Mouse (Mus musculus): ENCODE measurements around the gene Foxl1.

The Foxl1 gene

DNA sequence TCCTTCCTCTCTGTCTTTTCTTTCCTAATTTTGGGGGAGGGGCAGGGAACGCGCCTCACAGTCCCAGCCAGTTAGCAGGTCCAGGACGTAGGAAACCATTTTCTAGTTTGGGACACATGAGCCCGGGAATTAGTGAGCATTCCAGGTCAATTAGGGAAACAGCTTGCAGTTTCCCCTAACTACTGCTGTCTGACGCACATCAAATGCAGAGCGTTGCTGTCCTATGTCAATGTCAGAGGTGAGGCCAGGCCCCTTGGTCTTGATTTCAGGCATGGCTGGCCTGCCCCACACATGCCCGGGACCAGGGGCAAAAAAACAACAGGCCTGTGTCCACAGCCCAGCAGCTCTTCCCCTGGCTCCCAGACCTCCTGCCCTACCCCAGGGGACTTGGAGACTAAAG lies 42.4 kb downstream of the Foxl1 start:
- no peak for DNase-seq (ENCODE audit: low read depth)

DNA sequence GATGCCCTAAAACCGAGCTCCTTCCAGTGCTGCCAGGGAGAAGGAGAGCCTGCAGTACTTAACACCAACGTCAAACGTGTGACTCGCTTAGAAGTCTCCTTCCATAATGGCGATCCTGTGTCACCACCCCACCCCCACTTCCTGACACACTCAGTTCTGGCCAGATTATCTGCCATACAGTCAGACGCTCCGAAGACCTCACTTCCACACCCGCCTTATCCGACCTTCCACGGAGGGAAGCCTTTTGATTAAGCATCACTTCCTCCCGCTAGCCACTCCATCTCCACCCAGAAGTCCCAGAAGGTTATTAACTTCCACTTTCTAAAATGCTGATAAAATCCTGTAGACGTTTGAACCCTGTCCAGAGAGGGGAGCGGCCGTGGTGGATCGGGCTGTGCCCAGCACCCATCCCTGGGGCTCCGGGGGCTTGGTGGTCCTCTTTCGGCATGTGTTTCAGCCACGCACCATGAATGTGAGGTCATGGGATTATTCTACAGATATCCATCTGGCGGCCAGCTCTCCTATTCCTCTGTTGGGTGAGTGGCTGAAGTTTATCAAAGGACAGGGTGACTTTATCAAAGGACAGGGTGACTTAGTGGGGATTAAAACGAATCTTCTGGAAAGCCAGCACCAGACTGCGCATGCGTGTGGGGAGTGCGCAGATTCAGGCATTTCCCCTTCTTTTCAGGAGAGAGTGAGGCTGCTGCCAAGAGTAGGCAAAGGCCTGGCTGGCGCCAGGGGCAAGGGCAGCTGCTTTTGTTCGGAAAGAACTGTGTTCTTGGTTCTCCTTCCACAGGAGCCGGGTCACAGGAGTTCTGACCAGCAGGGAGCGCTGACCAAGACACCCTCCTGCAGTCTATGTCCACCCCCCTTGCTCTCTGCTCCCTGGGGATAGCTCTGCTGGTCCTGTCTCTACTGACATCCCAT lies 43.1 kb downstream of the Foxl1 start:
- no peak for DNase-seq (ENCODE audit: low read depth)

DNA sequence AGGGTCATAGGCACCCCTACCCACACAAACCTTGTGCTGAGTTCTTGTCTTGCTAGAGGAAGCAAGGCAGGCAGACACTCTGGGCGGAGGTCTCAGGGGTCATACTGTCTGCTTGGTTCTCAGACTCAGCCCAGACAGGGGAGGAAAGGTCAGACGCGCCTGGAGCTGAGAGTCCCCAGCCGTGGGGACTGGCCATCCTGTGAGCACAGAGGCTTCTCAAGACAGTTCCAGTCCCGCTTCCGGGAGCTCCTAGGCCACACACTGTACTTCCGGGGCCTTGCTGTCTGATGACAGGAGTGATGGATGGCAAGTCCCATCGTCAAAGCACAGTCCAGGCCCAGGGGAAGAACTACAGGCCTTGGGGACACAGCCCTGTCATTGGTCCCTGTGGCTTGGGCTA lies 44.8 kb downstream of the Foxl1 start:
- DNase-seq (ENCODE audit: low read depth): no peak

DNA sequence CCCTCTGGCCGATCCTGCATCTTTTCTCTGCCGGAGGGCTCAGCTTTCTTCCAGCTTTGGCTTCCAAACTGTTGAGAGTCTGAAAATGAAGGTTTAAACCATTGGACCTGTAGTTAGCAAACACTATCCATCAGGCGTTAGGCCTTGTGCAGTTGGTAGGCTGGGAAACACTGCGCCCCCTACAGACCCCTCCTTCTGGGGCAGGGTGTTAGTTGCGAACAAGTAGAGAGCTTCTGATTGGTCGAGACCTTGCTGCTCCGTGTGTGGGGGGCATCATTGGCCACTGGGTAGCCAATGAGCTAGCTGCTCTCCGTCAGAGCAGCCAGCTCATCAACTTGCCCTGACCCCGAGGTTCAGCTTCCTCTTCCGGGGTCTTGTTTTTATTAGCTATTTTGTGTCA lies 46.4 kb downstream of the Foxl1 start:
- DNase-seq (ENCODE audit: low read depth): no peak

DNA sequence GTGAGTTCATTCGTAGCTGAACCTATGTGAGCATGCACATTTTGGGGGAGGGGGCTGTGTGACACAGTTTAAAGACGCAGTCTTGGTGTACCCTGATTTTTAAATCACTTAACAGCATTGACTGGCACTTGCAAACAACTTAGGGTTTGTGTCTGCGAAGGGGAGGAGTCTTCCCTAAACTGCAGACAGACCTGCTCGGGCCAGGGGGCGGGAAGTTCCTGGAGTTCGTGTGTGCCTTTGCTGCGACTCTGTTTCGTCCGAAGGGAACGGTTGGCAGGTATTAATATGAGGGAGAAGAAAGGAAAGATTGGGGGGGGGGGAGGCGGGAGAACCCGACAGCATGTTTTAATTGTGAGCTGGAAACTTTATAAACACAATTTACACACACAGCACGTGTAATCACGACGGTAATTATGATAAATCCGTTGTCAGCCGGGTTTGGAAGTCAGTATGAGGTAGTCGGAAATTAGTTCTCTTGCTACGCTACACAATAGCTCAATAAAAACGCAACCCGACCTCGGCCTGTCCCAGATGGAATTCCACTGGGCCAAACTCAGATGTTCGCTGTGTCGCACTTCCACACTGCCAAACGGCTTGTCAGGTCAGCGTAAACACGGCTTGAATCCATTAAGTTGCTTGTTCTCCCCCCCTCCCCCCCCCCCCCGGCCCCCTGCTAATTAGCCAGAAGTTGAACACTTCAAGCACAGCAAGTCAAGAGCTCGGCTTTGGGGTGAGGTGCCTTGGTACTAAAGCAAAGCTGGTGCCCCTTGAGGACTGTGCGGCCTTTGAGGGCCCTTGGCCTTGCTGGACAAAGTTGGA lies 47.2 kb downstream of the Foxl1 start:
- no peak for DNase-seq (ENCODE audit: low read depth)

DNA sequence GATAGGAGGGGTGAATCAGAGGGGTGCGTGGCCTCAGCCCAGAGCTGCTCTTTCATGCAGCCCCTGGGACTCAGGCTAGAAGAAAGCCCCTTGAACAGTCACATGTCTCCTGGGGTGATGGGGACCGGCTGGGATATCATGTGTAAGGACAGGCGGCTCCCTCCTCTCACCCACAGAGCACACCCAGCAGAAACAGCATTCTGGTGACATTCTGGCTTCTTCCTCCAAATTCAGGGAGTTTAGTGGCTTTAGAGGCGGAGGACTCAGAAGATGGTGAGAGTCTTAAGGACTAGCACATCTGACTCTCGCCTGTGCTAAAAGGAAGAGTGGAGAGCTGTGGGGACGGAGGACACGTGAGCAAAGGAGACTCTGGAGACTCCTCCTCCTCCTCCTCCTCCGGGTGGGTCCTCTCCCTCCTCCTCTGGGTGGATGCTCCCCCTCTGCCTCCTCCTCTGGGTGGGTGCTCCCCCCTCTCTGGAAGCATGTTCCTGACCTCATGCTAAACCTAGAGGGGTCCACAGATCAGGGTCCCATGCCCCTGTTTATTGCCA lies 47.9 kb downstream of the Foxl1 start:
- DNase-seq (ENCODE audit: low read depth): no peak

DNA sequence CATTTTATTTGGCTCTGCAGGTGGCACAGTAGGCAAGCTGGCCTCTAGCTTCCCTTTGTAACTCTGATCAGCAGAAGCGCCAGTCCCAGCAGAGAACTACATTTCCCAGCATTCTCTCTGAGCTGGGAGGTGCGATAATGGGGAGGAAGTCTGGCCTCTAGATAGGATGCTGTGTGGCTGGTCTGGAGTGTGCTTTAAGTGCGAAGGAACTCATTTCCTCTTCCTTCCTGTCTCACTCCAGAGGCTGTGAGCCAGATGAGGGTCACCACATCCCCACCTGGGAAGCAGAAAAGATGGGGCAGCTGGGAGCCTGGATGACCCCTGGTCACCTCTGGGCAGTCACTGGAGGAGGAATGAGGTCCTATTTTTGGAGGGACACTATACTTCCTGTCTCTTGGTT lies 48.6 kb downstream of the Foxl1 start:
- no peak for DNase-seq (ENCODE audit: low read depth)

Measured in c-Kit-positive CD71-positive TER-119-negative erythroid progenitor cells, embryonic 14.5 days (primary cell).